In the genomic region with DNA sequence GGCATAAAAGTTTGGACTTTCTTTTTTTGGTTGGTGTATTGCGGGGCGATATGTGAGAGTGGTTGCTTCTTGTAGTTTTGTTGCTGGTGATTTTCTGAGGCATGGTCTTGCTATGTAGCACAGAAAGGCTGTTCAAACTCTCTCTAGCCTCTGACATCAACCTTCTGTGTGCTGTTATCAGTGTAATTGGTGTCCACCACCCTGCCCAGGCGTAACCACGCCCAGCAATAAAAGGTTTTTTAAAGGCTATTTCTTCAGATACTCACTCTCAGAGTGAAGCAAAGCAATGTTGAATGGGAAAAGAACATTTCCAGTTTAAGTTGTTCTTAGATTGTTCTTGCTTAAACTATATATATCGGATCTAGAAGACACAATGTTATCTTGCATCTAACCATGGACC, we compare ENCODE assay signal across 23 mouse cellular contexts.
DNase-seq lines count a peak whose midpoint lies in the region; ATAC-seq and TF ChIP-seq lines count a peak whose summit lies in the region.
"Had no signal": no experiment of that assay in that cellular context is flagged by ENCODE, and none has a peak within 500 bp of the region (broad histone marks: within the 10 kb centered on the region; RNA-seq: fewer than 3 reads in every experiment).

No protein-coding gene starts in this region.

- no peak overlapping the region for H3K4me3 ChIP-seq in intestine, embryonic 15.5 days (replicated peaks)
- no peak overlapping the region for H3K4me3 ChIP-seq in intestine, postnatal 0 days (ENCODE audit: low read depth, low read length)
- no peak overlapping the region for H3K4me3 ChIP-seq in liver, embryonic 13.5 days (replicated peaks)
- H3K4me3 ChIP-seq in forebrain, embryonic 14.5 days (ENCODE audit: low read depth, low read length) = no peak overlapping the region
- no peak overlapping the region for H3K4me3 ChIP-seq in forebrain, embryonic 12.5 days (replicated peaks)
- H3K4me3 ChIP-seq: embryonic facial prominence, embryonic 13.5 days; embryonic facial prominence, embryonic 15.5 days; erythroblast, embryonic 14.5 days; forebrain, embryonic 10.5 days; forebrain, embryonic 13.5 days had no signal

- no peak overlapping the region for H3K9ac ChIP-seq in intestine, embryonic 15.5 days
- H3K9ac ChIP-seq in intestine, postnatal 0 days (ENCODE audit: low read depth, low read length) = no peak overlapping the region
- no peak overlapping the region for H3K9ac ChIP-seq in liver, embryonic 13.5 days
- H3K9ac ChIP-seq in forebrain, embryonic 14.5 days (ENCODE audit: low read length) = no peak overlapping the region
- H3K9ac ChIP-seq in forebrain, embryonic 12.5 days = no peak overlapping the region
- H3K9ac ChIP-seq: embryonic facial prominence, embryonic 13.5 days; embryonic facial prominence, embryonic 15.5 days; forebrain, embryonic 13.5 days had no signal

- H3K36me3 ChIP-seq in intestine, embryonic 15.5 days = no peaks in the 10 kb centered on the region
- no peaks in the 10 kb centered on the region for H3K36me3 ChIP-seq in intestine, postnatal 0 days (ENCODE audit: control insufficient read depth, insufficient read depth)
- no peaks in the 10 kb centered on the region for H3K36me3 ChIP-seq in liver, embryonic 13.5 days
- no peaks in the 10 kb centered on the region for H3K36me3 ChIP-seq in forebrain, embryonic 14.5 days (ENCODE audit: control insufficient read depth, insufficient read depth, low read length)
- no peaks in the 10 kb centered on the region for H3K36me3 ChIP-seq in forebrain, embryonic 12.5 days (replicated peaks)
- H3K36me3 ChIP-seq: embryonic facial prominence, embryonic 13.5 days; embryonic facial prominence, embryonic 15.5 days; forebrain, embryonic 10.5 days had no signal

- H3K27me3 ChIP-seq in intestine, embryonic 15.5 days (replicated peaks) = no peaks in the 10 kb centered on the region
- H3K27me3 ChIP-seq in intestine, postnatal 0 days (replicated peaks; ENCODE audit: control insufficient read depth, insufficient read depth, low read length) = no peaks in the 10 kb centered on the region
- H3K27me3 ChIP-seq in liver, embryonic 13.5 days = no peaks in the 10 kb centered on the region
- H3K27me3 ChIP-seq in forebrain, embryonic 14.5 days (replicated peaks; ENCODE audit: control insufficient read depth, insufficient read depth, low read length) = no peaks in the 10 kb centered on the region
- no peaks in the 10 kb centered on the region for H3K27me3 ChIP-seq in forebrain, embryonic 12.5 days
- H3K27me3 ChIP-seq: embryonic facial prominence, embryonic 13.5 days; embryonic facial prominence, embryonic 15.5 days; forebrain, embryonic 13.5 days had no signal

- H3K4me1 ChIP-seq in intestine, embryonic 15.5 days (replicated peaks) = no peaks in the 10 kb centered on the region
- H3K4me1 ChIP-seq in intestine, postnatal 0 days (replicated peaks; ENCODE audit: control insufficient read depth, insufficient read depth, low read length) = no peaks in the 10 kb centered on the region
- peaks cover 17% of the 10 kb centered on the region for H3K4me1 ChIP-seq in liver, embryonic 13.5 days (replicated peaks)
- no peaks in the 10 kb centered on the region for H3K4me1 ChIP-seq in forebrain, embryonic 14.5 days (ENCODE audit: control insufficient read depth, insufficient read depth, low read length)
- H3K4me1 ChIP-seq in forebrain, embryonic 12.5 days = no peaks in the 10 kb centered on the region
- H3K4me1 ChIP-seq: embryonic facial prominence, embryonic 13.5 days; embryonic facial prominence, embryonic 15.5 days; forebrain, embryonic 10.5 days; forebrain, embryonic 13.5 days had no signal

- DNase-seq in liver, embryonic 13.5 days = no peak
- DNase-seq in liver = no peak
- no peak for DNase-seq in forebrain, embryonic 14.5 days (ENCODE audit: low spot score)
- DNase-seq: adrenal gland, adult 2 months; adrenal gland, postnatal 10 days; adrenal gland, postnatal 25 days; cerebellum, adult 11 months; cerebellum, adult 18-20 months; cerebellum, adult 8-10 months; cerebellum, adult 9-11 months; cerebellum, postnatal 14 days; cerebellum, postnatal 36 days; embryo, embryonic 11 days had no signal

- H3K27ac ChIP-seq in intestine, embryonic 15.5 days = no peak overlapping the region
- H3K27ac ChIP-seq in intestine, postnatal 0 days (ENCODE audit: low read depth, low read length) = no peak overlapping the region
- no peak overlapping the region for H3K27ac ChIP-seq in liver, embryonic 13.5 days
- H3K27ac ChIP-seq in forebrain, embryonic 14.5 days (ENCODE audit: low read depth, low read length) = no peak overlapping the region
- no peak overlapping the region for H3K27ac ChIP-seq in forebrain, embryonic 12.5 days
- H3K27ac ChIP-seq: embryonic facial prominence, embryonic 13.5 days; embryonic facial prominence, embryonic 15.5 days; forebrain, embryonic 10.5 days; forebrain, embryonic 13.5 days had no signal

- no peak overlapping the region for H3K4me2 ChIP-seq in intestine, embryonic 15.5 days (replicated peaks)
- no peak overlapping the region for H3K4me2 ChIP-seq in intestine, postnatal 0 days (replicated peaks; ENCODE audit: low read depth)
- no peak overlapping the region for H3K4me2 ChIP-seq in liver, embryonic 13.5 days
- no peak overlapping the region for H3K4me2 ChIP-seq in forebrain, embryonic 14.5 days (ENCODE audit: low read length)
- H3K4me2 ChIP-seq in forebrain, embryonic 12.5 days = no peak overlapping the region
- H3K4me2 ChIP-seq: embryonic facial prominence, embryonic 13.5 days; embryonic facial prominence, embryonic 15.5 days; forebrain, embryonic 13.5 days had no signal

- no peak for TF ChIP-seq CTCF in intestine, postnatal 0 days (IDR thresholded peaks at IDR 0.05; ENCODE audit: low read depth)

- WGBS in intestine, embryonic 15.5 days = 77% methylated on average over 5 of the region's 5 CpGs
- WGBS in intestine, postnatal 0 days = 72% methylated on average over 5 of the region's 5 CpGs
- 59% methylated on average over 5 of the region's 5 CpGs for WGBS in liver, embryonic 13.5 days (ENCODE audit: insufficient replicate concordance)
- WGBS in forebrain, embryonic 14.5 days = 95% methylated on average over 5 of the region's 5 CpGs
- WGBS in forebrain, embryonic 12.5 days = 91% methylated on average over 5 of the region's 5 CpGs

- H3K9me3 ChIP-seq in intestine, embryonic 15.5 days = no peaks in the 10 kb centered on the region
- no peaks in the 10 kb centered on the region for H3K9me3 ChIP-seq in intestine, postnatal 0 days (ENCODE audit: control insufficient read depth)
- H3K9me3 ChIP-seq in liver, embryonic 13.5 days (replicated peaks) = no peaks in the 10 kb centered on the region
- H3K9me3 ChIP-seq in forebrain, embryonic 14.5 days (replicated peaks; ENCODE audit: control insufficient read depth, low read length) = no peaks in the 10 kb centered on the region
- no peaks in the 10 kb centered on the region for H3K9me3 ChIP-seq in forebrain, embryonic 12.5 days
- H3K9me3 ChIP-seq: embryonic facial prominence, embryonic 13.5 days; embryonic facial prominence, embryonic 15.5 days; forebrain, embryonic 10.5 days; forebrain, embryonic 13.5 days had no signal

- peak; percentile 75 for ATAC-seq in intestine, embryonic 15.5 days
- no peak for ATAC-seq in intestine, postnatal 0 days
- ATAC-seq in liver, embryonic 13.5 days (ENCODE audit: low read depth) = 0 out of 2 replicates have a peak, but pooled peaks have one; percentile 47
- peak; percentile 52; the same call in 1 of the 2 replicates for ATAC-seq in megakaryocyte progenitor cell, adult 5-6 weeks (replicated peaks; ENCODE audit: poor library complexity)
- no peak for ATAC-seq in forebrain, embryonic 14.5 days
- no peak for ATAC-seq in forebrain, embryonic 12.5 days (ENCODE audit: low FRiP score)
- ATAC-seq: forebrain, embryonic 13.5 days; forebrain, embryonic 16.5 days had no signal

Comparison
In these comparisons a context has a peak if more than half of its experiments do, and no peak if none do; other contexts are left out.
1. ATAC-seq: peak in intestine, embryonic 15.5 days (single experiment), liver, embryonic 13.5 days (single experiment) and megakaryocyte progenitor cell, adult 5-6 weeks (single experiment); none in intestine, postnatal 0 days (single experiment), forebrain, embryonic 14.5 days (single experiment) and forebrain, embryonic 12.5 days (single experiment).